Mouse (Mus musculus) left cerebral cortex, adult 11 months (tissue): Measurements from ENCODE around the gene Olfr223.
"Not testable (repeated sequence)": the region's sequence is repeated elsewhere in the genome, so short reads cannot be mapped to it uniquely, and the experiment has no call there.

ENCODE experiments used
- DNase-seq: peaks from one replicate; pipeline ENCODE4 v3.0.0; 2022; ENCODE audit warnings: low spot score

Olfr223 gene

GRCm38 (mm10) chr11:59596950-59597349 lies 3.9 kb upstream of the Olfr223 start:
- no peak for DNase-seq

GRCm38 (mm10) chr11:59596091-59596490 lies 3.0 kb upstream of the Olfr223 start:
- no peak for DNase-seq

GRCm38 (mm10) chr11:59589496-59589895 lies 3.6 kb downstream of the Olfr223 start:
- no peak for DNase-seq

GRCm38 (mm10) chr11:59584539-59584938 lies 8.6 kb downstream of the Olfr223 start:
- no peak for DNase-seq

- not testable (repeated sequence) for DNase-seq
Measured at GRCm38 (mm10) chr11:59576135-59576534, 17.0 kb downstream of the Olfr223 start, which contains the start of gene Olfr222. TSS of gene Olfr222 (minus strand) at chr11:59576235.

GRCm38 (mm10) chr11:59575726-59576125 lies 17.4 kb downstream of the Olfr223 start:
- no peak for DNase-seq

GRCm38 (mm10) chr11:59569306-59569705 lies 23.8 kb downstream of the Olfr223 start:
- no peak for DNase-seq

- no peak for DNase-seq
Measured at GRCm38 (mm10) chr11:59562837-59563236, 30.3 kb downstream of the Olfr223 start.

GRCm38 (mm10) chr11:59562336-59562735 lies 30.8 kb downstream of the Olfr223 start:
- DNase-seq = no peak

GRCm38 (mm10) chr11:59560906-59561305 lies 32.2 kb downstream of the Olfr223 start:
- DNase-seq = no peak

- DNase-seq = no peak
Measured at GRCm38 (mm10) chr11:59554535-59554934, 38.6 kb downstream of the Olfr223 start.

- DNase-seq = no peak
Measured at GRCm38 (mm10) chr11:59554127-59554526, 39.0 kb downstream of the Olfr223 start.

- no peak for DNase-seq
Measured at GRCm38 (mm10) chr11:59544005-59544404, 49.1 kb downstream of the Olfr223 start.

- DNase-seq = no peak
Measured at GRCm38 (mm10) chr11:59543376-59543775, 49.7 kb downstream of the Olfr223 start.

GRCm38 (mm10) chr11:59542442-59542841 lies 50.6 kb downstream of the Olfr223 start:
- DNase-seq = no peak

GRCm38 (mm10) chr11:59541324-59541723 lies 51.8 kb downstream of the Olfr223 start, which contains the start of gene Nlrp3:
TSS of gene Nlrp3 (plus strand) at chr11:59541568.
- no peak for DNase-seq

GRCm38 (mm10) chr11:59540123-59540522 lies 53.0 kb downstream of the Olfr223 start:
- no peak for DNase-seq
